Mouse (Mus musculus): ENCODE measurements at regions not wholly inside any gene's neighbourhood (a gene's known extent, or its start where the extent isn't known, plus 50 kb on each side); places are given as distances from the start of the nearest gene placed in this dataset.

GRCm38 (mm10) chr7:129903126-129903525, 311.5 kb downstream of the Wdr11 start:
- DNase-seq (ENCODE audit: extremely low spot score in 1 of 2, low spot score in 1 of 2): no peak

GRCm38 (mm10) chr7:129906131-129906530, 314.5 kb downstream of the Wdr11 start:
- DNase-seq (ENCODE audit: extremely low spot score in 1 of 2, low spot score in 1 of 2): no peak

- DNase-seq (ENCODE audit: extremely low spot score in 1 of 2, low spot score in 1 of 2): no peak
Observed at GRCm38 (mm10) chr7:129908826-129909225, 317.2 kb downstream of the Wdr11 start.

GRCm38 (mm10) chr7:129909730-129910129, 318.1 kb downstream of the Wdr11 start:
- DNase-seq (ENCODE audit: extremely low spot score in 1 of 2, low spot score in 1 of 2): no peak

- no peak for DNase-seq (ENCODE audit: extremely low spot score in 1 of 2, low spot score in 1 of 2)
Observed at GRCm38 (mm10) chr7:129910826-129911225, 319.2 kb downstream of the Wdr11 start.

- DNase-seq (ENCODE audit: extremely low spot score in 1 of 2, low spot score in 1 of 2): no peak
Observed at GRCm38 (mm10) chr7:129914871-129915270, 323.2 kb downstream of the Wdr11 start.

GRCm38 (mm10) chr7:129918240-129919200, 326.9 kb downstream of the Wdr11 start:
- peak in 1 of 2 experiments; percentile 17 for DNase-seq (ENCODE audit: extremely low spot score in 1 of 2, low spot score in 1 of 2)

GRCm38 (mm10) chr7:129922291-129922690, 330.6 kb downstream of the Wdr11 start:
- DNase-seq (ENCODE audit: extremely low spot score in 1 of 2, low spot score in 1 of 2): no peak

GRCm38 (mm10) chr7:129936731-129937130, 345.1 kb downstream of the Wdr11 start:
- no peak for DNase-seq (ENCODE audit: extremely low spot score in 1 of 2, low spot score in 1 of 2)

GRCm38 (mm10) chr7:129937715-129938114, 346.1 kb downstream of the Wdr11 start:
- no peak for DNase-seq (ENCODE audit: extremely low spot score in 1 of 2, low spot score in 1 of 2)

- no peak for DNase-seq (ENCODE audit: extremely low spot score in 1 of 2, low spot score in 1 of 2)
Observed at GRCm38 (mm10) chr7:129938141-129938540, 346.5 kb downstream of the Wdr11 start.

GRCm38 (mm10) chr7:129939266-129939665, 347.6 kb downstream of the Wdr11 start:
- DNase-seq (ENCODE audit: extremely low spot score in 1 of 2, low spot score in 1 of 2): no peak

- no peak for DNase-seq (ENCODE audit: extremely low spot score in 1 of 2, low spot score in 1 of 2)
Observed at GRCm38 (mm10) chr7:129941311-129942029, 349.8 kb downstream of the Wdr11 start.

- DNase-seq (ENCODE audit: extremely low spot score in 1 of 2, low spot score in 1 of 2): no peak
Observed at GRCm38 (mm10) chr7:129948613-129949110, 357.0 kb downstream of the Wdr11 start.

- DNase-seq (ENCODE audit: extremely low spot score in 1 of 2, low spot score in 1 of 2): no peak
Observed at GRCm38 (mm10) chr7:129950456-129950855, 358.8 kb downstream of the Wdr11 start.

GRCm38 (mm10) chr7:129958379-129958778, 366.7 kb downstream of the Wdr11 start:
- no peak for DNase-seq (ENCODE audit: extremely low spot score in 1 of 2, low spot score in 1 of 2)

- no peak for DNase-seq (ENCODE audit: extremely low spot score in 1 of 2, low spot score in 1 of 2)
Observed at GRCm38 (mm10) chr7:129962575-129962974, 370.9 kb downstream of the Wdr11 start.

GRCm38 (mm10) chr7:129964192-129964591, 372.5 kb downstream of the Wdr11 start:
- no peak for DNase-seq (ENCODE audit: extremely low spot score in 1 of 2, low spot score in 1 of 2)

GRCm38 (mm10) chr7:129965281-129966051, 373.8 kb downstream of the Wdr11 start:
- no peak for DNase-seq (ENCODE audit: extremely low spot score in 1 of 2, low spot score in 1 of 2)

GRCm38 (mm10) chr7:129966771-129967170, 375.1 kb downstream of the Wdr11 start:
- DNase-seq (ENCODE audit: extremely low spot score in 1 of 2, low spot score in 1 of 2): peak in 1 of 2 experiments; percentile 50
